Mouse (Mus musculus) intestine, embryonic 15.5 days (tissue): ENCODE measurements at regions not wholly inside any gene's neighbourhood (a gene's known extent, or its start where the extent isn't known, plus 50 kb on each side); places are given as distances from the start of the nearest gene placed in this dataset.
"Not testable (repeated sequence)": the region's sequence is repeated elsewhere in the genome, so short reads cannot be mapped to it uniquely, and the experiment has no call there.

Source experiments
- ATAC-seq: fragments of 200-750 bp; cut with Nextera tagmentation; 2 replicates; pipeline ENCODE4 v1.8.0; 2017; ENCODE audit warnings: moderate TSS enrichment, moderate library complexity
- H3K27ac ChIP-seq: fragments of 300-500 bp; sonication (generic); 2 replicates; pipeline ENCODE4 v1.5.1; 2015; ENCODE audit warnings: mild to moderate bottlenecking, inconsistent platforms
- H3K27me3 ChIP-seq: fragments of 300-500 bp; sonication (generic); replicated peaks from 2 replicates; pipeline ENCODE4 v1.6.1; 2015; ENCODE audit warnings: inconsistent platforms
- H3K36me3 ChIP-seq: fragments of 300-500 bp; sonication (generic); 2 replicates; pipeline ENCODE4 v1.6.1; 2015; ENCODE audit warnings: inconsistent platforms
- H3K4me1 ChIP-seq: fragments of 300-500 bp; sonication (generic); replicated peaks from 2 replicates; pipeline ENCODE4 v1.6.1; 2015; ENCODE audit warnings: inconsistent platforms
- H3K4me2 ChIP-seq: fragments of 300-500 bp; sonication (generic); replicated peaks from 2 replicates; pipeline ENCODE4 v1.6.1; 2015; ENCODE audit warnings: mild to moderate bottlenecking, inconsistent platforms
- H3K4me3 ChIP-seq: fragments of 300-500 bp; sonication (generic); replicated peaks from 2 replicates; pipeline ENCODE4 v1.5.1; 2015; ENCODE audit warnings: inconsistent platforms
- H3K9ac ChIP-seq: fragments of 300-500 bp; sonication (generic); 2 replicates; pipeline ENCODE4 v1.6.1; 2015; ENCODE audit warnings: inconsistent platforms
- H3K9me3 ChIP-seq: fragments of 300-500 bp; sonication (generic); 2 replicates; pipeline ENCODE4 v1.6.1; 2016; ENCODE audit warnings: inconsistent platforms
- WGBS: fragments of 180-500 bp; shearing (Covaris S2); methylation state at CpG from one replicate; pipeline ENCODE4 v1.1.7; 2015; 5-methylcytosine and 5-hydroxymethylcytosine counted together

DNA sequence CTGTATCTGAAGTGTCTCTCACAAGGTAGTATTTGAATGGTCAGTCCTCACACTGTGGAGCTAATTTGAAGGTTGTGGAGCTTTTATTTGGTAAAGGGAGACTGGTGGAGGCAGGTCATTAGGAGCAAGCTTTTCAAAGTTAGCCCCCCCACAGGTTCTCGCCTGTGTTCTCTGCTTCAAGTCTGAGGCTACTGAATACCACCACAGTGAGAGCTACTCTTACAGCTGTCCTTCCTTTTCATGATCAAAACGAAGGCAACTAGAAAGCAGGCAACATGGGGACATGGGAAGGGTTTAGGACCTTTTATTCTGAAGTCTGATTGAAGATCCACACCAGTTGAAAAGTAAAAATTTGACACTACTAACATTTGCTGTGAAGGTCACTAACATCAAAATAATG lies 645.2 kb upstream of the Pou3f2 start:
- Histone ChIP-seq H3K27me3 (no peaks in the 10 kb centered on the region), H3K9ac (no peak overlapping the region), H3K4me2 (no peak overlapping the region), H3K9me3 (no peaks in the 10 kb centered on the region), H3K4me1 (no peaks in the 10 kb centered on the region), H3K4me3 (no peak overlapping the region), H3K27ac (no peak overlapping the region), H3K36me3 (no peaks in the 10 kb centered on the region)
- WGBS, result 31% methylated on average over 2 of the region's 2 CpGs
- ATAC-seq, result no peak

DNA sequence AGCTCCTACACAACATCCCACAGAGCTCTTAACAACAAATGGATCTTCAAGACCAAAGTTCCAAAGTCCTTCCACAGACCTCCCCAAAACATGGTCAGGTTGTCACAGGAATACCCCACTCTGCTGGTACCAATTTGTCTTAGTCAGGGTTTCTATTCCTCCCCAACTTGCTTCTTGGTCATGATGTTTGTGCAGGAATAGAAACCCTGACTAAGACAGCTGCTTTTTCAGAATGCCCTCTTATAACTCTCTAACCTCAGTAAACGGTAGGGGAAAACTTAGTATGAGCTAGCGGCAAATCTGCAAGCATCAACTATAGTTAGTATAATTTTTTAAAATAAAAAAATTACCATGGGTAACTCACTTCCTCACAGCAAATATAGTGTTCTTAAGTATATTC lies 613.3 kb upstream of the Pou3f2 start:
- ATAC-seq, H3K4me1 ChIP-seq, H3K27ac ChIP-seq, H3K4me3 ChIP-seq, H3K36me3 ChIP-seq, H3K4me2 ChIP-seq, H3K9me3 ChIP-seq, H3K9ac ChIP-seq, H3K27me3 ChIP-seq: not testable (repeated sequence)
- WGBS, result 99% methylated on average over 2 of the region's 2 CpGs

DNA sequence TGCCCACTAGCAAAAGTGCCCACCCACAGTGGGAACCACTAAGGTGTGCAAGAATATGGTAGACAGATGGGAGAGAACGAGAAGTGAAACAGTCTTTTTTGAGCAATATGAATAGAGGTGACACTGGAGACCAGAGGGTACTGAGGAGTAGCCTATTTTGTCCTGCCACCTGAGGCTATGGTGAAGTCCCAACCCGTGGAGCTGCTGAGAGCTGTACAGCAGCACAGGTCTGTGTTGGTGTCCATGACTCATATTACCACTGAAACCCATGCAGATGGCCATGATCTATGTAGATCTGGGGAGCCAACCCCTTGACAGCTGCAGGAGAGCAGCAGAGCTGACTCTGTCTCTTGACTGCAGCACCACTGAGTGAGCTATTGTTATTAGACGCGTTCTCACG lies 591.4 kb upstream of the Pou3f2 start:
- 84% methylated on average over 5 of the region's 5 CpGs for WGBS
- Histone ChIP-seq H3K4me1 (no peaks in the 10 kb centered on the region), H3K9me3 (no peaks in the 10 kb centered on the region), H3K27me3 (no peaks in the 10 kb centered on the region), H3K36me3 (no peaks in the 10 kb centered on the region), H3K4me2 (no peak overlapping the region), H3K9ac (no peak overlapping the region), H3K27ac (no peak overlapping the region), H3K4me3 (no peak overlapping the region)
- no peak for ATAC-seq

DNA sequence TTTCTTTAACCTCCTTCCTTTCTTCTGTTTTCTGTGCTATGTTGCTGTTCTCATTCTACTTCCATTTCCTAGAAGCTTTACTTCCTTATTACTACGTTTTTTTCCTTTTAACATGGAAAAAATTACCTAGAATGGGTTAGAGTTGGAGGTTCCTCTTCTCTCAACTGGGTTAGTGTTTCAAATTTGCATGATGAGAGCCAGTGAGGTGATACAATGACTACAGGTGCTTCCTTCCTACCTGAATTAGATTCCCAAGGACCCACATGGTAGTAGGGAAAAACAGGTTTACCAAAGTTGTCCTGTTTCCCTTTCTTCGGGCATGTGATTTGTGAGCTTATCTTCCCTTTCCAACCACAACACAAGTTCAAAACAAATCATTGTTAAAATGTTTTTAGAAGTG lies 589.4 kb upstream of the Pou3f2 start:
- WGBS, result 63% methylated on average over 2 of the region's 2 CpGs
- no peak overlapping the region for H3K4me2 ChIP-seq
- no peak overlapping the region for H3K4me3 ChIP-seq
- ATAC-seq, result no peak
- H3K9ac ChIP-seq, result no peak overlapping the region
- H3K9me3 ChIP-seq, result no peaks in the 10 kb centered on the region
- no peaks in the 10 kb centered on the region for H3K27me3 ChIP-seq
- H3K27ac ChIP-seq, result no peak overlapping the region
- no peaks in the 10 kb centered on the region for H3K4me1 ChIP-seq
- H3K36me3 ChIP-seq, result no peaks in the 10 kb centered on the region

DNA sequence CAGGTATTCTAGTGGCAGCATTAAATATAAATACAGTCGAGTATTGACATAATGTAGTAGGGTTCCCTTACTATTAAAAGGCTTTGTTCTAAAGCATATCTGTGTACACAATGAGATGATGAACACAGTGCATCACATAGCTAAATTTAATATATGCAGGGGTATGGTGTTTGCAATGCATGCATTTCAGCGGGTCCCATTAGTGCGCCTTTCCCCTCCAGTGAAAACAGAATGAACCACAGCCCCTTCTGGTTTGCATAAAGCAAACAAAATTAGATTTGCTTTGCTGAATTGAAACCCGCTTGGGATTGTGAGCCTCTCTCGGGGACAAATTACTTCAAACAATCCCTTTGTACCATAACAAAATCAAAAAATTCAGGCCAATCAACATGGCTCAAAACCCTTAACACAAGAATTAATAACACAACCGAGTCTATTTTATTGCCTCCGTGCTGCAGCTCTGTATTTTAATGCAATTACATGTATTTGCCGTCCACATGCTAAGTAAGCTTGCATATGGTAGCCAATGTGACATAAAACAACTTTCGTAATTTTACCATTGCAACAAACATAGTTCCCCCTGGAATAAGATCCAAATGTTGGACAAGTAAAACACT lies 562.6 kb upstream of the Pou3f2 start:
- no peaks in the 10 kb centered on the region for H3K36me3 ChIP-seq
- H3K4me2 ChIP-seq, result no peak overlapping the region
- no peak overlapping the region for H3K4me3 ChIP-seq
- no peaks in the 10 kb centered on the region for H3K9me3 ChIP-seq
- 80% methylated on average over 9 of the region's 9 CpGs for WGBS
- H3K27me3 ChIP-seq, result no peaks in the 10 kb centered on the region
- no peak overlapping the region for H3K27ac ChIP-seq
- no peaks in the 10 kb centered on the region for H3K4me1 ChIP-seq
- ATAC-seq, result no peak
- no peak overlapping the region for H3K9ac ChIP-seq

DNA sequence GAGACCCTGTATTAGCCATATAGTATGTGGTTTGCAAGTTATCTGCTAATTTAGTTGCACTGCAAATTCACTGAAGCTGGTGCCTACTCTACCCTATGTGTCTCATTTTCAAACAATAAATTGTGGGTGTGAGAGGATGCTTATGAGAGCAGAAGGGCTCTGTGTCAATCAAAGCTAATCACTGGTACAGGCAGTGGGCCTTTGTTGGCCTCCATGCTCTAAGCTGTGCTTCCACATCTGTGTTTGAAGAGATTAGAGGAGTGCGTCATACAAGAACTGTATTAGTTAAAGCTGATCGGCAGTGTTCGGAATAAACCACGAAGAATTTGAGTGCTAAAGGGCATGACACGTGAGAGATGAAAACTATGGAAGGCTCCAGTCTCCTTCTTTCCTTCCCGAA lies 549.6 kb upstream of the Pou3f2 start:
- no peak overlapping the region for H3K27ac ChIP-seq
- no peaks in the 10 kb centered on the region for H3K4me1 ChIP-seq
- H3K36me3 ChIP-seq, result no peaks in the 10 kb centered on the region
- no peaks in the 10 kb centered on the region for H3K9me3 ChIP-seq
- no peak overlapping the region for H3K4me2 ChIP-seq
- H3K9ac ChIP-seq, result no peak overlapping the region
- H3K4me3 ChIP-seq, result no peak overlapping the region
- no peaks in the 10 kb centered on the region for H3K27me3 ChIP-seq
- 86% methylated on average over 6 of the region's 6 CpGs for WGBS
- ATAC-seq, result no peak

DNA sequence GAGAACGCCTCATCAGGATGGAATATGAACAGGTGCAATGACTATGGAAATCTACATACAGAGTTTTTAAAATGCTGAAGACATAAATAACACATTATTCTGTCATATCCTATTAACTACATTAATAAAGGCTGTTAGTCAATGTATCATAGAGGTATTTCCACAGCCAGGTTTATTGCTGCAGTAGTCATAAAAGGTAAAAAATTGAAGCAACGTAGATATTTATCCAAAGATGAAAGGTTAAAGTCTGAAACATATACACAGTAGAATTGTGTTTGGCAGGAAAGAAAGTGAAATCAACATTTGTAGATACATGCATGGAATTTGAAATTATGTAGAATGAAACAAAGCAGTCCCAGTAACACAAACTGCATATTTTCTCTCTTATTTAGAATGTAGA lies 543.1 kb upstream of the Pou3f2 start:
- ATAC-seq, result no peak
- Histone ChIP-seq H3K9ac (no peak overlapping the region), H3K4me1 (no peaks in the 10 kb centered on the region), H3K27ac (no peak overlapping the region), H3K9me3 (no peaks in the 10 kb centered on the region), H3K4me2 (no peak overlapping the region), H3K4me3 (no peak overlapping the region), H3K36me3 (no peaks in the 10 kb centered on the region), H3K27me3 (no peaks in the 10 kb centered on the region)
- WGBS, result 73% methylated on average over 2 of the region's 2 CpGs

DNA sequence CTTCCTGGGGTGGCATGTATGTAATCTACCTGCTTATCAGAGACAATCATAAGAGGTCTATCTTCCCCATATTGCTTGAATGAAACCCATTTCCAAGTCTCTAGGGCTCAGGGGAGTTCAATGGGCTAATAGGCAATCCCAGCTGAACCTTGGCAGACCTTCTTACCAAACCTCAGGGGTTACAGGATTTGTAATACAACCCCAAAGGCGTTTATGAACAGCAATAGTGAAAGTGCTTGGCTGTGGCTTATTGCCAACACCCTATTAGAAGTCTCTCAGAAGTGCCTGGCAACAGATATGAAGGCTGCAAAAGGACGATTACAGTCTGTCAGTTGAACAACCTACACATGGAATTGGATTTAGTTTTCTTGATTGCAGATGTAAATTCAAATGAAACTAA lies 534.0 kb upstream of the Pou3f2 start:
- no peak overlapping the region for H3K4me3 ChIP-seq
- H3K36me3 ChIP-seq, result no peaks in the 10 kb centered on the region
- H3K4me2 ChIP-seq, result no peak overlapping the region
- no peaks in the 10 kb centered on the region for H3K27me3 ChIP-seq
- no peak overlapping the region for H3K9ac ChIP-seq
- no peak for ATAC-seq
- no peaks in the 10 kb centered on the region for H3K4me1 ChIP-seq
- WGBS, result 56% methylated on average over 2 of the region's 2 CpGs
- no peaks in the 10 kb centered on the region for H3K9me3 ChIP-seq
- no peak overlapping the region for H3K27ac ChIP-seq

DNA sequence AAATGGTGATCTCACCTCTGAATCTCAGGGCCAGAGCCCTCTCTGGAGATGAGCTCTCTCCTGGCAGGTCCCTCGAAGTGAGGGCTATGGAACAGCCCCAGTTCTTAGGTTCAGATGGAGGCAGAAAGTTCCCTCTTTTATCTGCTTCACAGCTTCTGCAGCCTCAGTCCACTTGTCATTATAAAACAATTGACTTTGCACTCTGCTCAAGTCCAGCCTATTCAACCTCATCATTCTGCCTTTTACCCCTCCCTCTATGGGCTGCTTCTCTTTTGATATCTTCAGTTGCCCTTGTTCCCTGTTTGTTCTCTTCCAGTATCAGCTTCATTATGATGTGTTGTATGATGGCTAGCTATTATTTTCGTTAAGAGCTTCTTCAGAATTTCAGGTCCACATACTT lies 522.2 kb upstream of the Pou3f2 start:
- Histone ChIP-seq H3K27ac (no peak overlapping the region), H3K4me2 (no peak overlapping the region), H3K9me3 (no peaks in the 10 kb centered on the region), H3K4me3 (no peak overlapping the region), H3K27me3 (no peaks in the 10 kb centered on the region), H3K4me1 (no peaks in the 10 kb centered on the region), H3K36me3 (no peaks in the 10 kb centered on the region), H3K9ac (no peak overlapping the region)
- no peak for ATAC-seq
- 55% methylated on average over 2 of the region's 2 CpGs for WGBS

DNA sequence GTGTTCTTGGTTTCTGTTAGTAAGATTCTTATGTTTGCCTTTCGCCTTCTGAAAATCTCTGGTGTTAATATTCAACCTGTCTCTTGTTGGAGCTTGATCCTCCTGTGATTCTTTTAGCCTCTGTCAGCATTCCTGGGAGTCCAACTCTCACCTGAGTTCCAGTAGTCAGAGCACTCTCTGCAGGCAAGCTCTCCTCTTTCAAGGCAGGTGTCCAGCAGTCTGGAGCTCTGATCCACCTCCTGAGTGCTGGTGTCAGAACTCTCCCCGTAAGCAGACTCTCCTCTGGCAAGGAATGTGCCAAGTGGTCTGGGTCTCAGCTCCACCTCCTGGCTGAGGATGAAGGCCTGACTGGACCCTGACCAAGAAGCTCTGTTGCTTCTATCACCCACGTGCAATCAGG lies 521.0 kb upstream of the Pou3f2 start:
- H3K4me1 ChIP-seq, H3K9ac ChIP-seq, H3K27me3 ChIP-seq, H3K4me2 ChIP-seq, H3K36me3 ChIP-seq, H3K4me3 ChIP-seq, H3K9me3 ChIP-seq, H3K27ac ChIP-seq: not testable (repeated sequence)
- 61% methylated on average over 3 of the region's 3 CpGs for WGBS
- ATAC-seq, result 0 out of 2 replicates have a peak, but pooled peaks have one; percentile 4

DNA sequence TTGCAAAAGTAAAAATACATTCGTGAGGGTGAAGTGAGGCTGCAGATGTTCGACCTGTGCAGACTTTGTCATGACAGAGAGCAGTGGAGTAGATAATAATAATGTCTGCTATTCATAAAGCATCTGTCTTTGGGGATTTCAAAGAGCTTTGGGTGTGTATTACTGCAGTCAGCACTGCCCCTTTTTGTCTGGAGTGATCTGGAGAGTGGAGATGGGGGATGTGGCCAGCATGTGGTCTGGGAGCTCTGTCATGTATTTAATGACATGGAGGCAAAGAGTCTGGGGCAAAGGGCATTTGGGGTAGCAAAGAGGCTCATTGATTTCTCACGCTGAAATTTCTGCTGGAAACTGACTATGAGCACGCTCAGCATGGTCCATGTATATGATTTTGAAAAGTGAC lies 510.8 kb upstream of the Pou3f2 start:
- H3K9me3 ChIP-seq, result no peaks in the 10 kb centered on the region
- H3K36me3 ChIP-seq, result no peaks in the 10 kb centered on the region
- H3K4me3 ChIP-seq, result no peak overlapping the region
- no peak overlapping the region for H3K4me2 ChIP-seq
- 38% methylated on average over 4 of the region's 4 CpGs for WGBS
- ATAC-seq, result no peak
- no peak overlapping the region for H3K9ac ChIP-seq
- H3K27me3 ChIP-seq, result no peaks in the 10 kb centered on the region
- H3K4me1 ChIP-seq, result no peaks in the 10 kb centered on the region
- no peak overlapping the region for H3K27ac ChIP-seq

DNA sequence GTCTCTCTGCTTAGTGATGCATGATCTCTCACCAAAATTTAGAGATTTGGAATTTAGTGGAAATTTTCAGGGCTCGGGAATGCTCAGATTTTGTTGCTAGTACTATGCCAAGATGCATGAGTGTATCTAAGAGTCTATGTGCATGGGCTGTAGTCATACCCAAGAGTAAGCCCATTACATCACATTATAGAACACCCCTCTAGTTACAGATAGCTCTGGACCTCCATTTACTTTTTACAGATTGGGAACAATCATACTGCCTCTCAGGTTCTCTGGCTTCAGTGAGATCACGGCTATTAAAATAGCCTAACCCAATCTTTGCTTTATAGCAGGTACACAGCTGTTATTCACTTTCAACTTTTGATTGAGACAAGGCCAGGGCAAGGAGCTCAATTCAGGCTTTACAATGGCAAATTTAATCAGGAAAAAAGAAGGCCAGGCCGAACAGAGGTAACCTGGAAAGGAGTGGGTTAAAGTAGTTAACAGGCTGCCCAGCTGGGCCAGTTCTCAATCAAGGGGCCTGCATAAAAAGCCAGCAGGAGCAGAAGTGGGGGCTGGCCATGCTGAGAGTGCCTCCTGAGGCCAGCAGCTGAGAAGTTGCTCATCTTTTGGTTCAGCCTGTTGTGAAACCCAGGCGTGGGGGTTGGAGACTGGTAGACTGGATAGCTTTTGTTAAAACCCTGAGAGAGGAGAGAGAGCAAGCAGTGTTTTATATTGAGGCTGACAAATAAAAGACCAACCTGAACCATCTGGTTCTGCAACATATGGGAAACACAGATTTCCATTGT lies 509.2 kb upstream of the Pou3f2 start:
- no peaks in the 10 kb centered on the region for H3K36me3 ChIP-seq

DNA sequence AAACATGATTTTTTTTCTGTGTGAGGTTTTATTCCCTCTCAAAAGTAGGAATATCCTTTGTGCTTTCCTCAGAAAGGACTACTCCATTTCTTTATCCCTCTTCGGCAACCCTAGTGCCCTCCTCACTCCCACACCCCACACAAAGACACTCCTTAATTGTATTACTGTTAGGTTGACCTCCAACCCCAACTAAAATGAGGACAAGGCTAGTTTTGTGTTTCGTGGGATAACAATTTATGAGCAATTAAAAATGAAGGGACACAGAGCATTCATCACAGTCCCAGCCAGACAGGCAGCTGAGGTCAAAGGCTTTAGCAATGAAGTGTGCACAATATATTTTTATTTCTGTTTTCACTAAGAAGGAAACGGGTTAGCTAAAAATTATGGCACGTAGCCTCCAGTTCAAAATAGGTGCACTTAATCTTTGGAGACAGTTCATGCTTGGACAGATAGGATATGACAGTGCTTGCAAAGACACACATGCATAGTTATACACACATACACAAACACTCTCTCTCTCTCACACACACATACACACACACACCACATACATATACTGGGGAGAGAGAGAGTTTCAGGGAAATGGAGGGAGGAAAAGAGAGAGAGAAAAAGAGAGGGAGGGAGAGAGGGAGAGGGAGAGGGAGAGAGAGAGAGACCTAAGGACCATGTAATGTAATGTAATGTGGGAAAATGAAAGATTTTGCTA lies 498.8 kb upstream of the Pou3f2 start:
- no peak for ATAC-seq
- H3K27me3 ChIP-seq, result no peaks in the 10 kb centered on the region
- no peaks in the 10 kb centered on the region for H3K4me1 ChIP-seq
- H3K27ac ChIP-seq, result no peak overlapping the region
- no peak overlapping the region for H3K9ac ChIP-seq
- no peak overlapping the region for H3K4me2 ChIP-seq
- no peaks in the 10 kb centered on the region for H3K9me3 ChIP-seq
- no peak overlapping the region for H3K4me3 ChIP-seq
- WGBS, result 38% methylated on average over 4 of the region's 4 CpGs
- H3K36me3 ChIP-seq, result no peaks in the 10 kb centered on the region

More for the DNA sequence above, 509.2 kb upstream of the Pou3f2 start:
- Histone ChIP-seq H3K27me3 (no peaks in the 10 kb centered on the region), H3K4me1 (no peaks in the 10 kb centered on the region), H3K9me3 (no peaks in the 10 kb centered on the region), H3K4me3 (no peak overlapping the region), H3K4me2 (no peak overlapping the region), H3K9ac (no peak overlapping the region), H3K27ac (no peak overlapping the region)
- 50% methylated on average over 4 of the region's 4 CpGs for WGBS
- ATAC-seq, result no peak
